Mouse (Mus musculus) heart, embryonic 11.5 days (tissue): ENCODE measurements around the gene F7. TPM values are rescaled to one million over a fixed set of nuclear protein-coding genes. Genes with fewer than 3 reads are reported as not detected.

Experiments
- ATAC-seq: fragments of 200-750 bp; cut with Nextera tagmentation; replicated peaks from 2 replicates; pipeline ENCODE4 v1.8.0; 2017; ENCODE audit warnings: moderate library complexity; ENCODE audit not compliant: insufficient number of reproducible peaks, low FRiP score, low TSS enrichment
- H3K27ac ChIP-seq: fragments of 300-500 bp; sonication (generic); 2 replicates; pipeline ENCODE4 v1.5.1; 2014; ENCODE audit warnings: mild to moderate bottlenecking, low read depth, low read length
- H3K27me3 ChIP-seq: fragments of 300-500 bp; sonication (generic); 2 replicates; pipeline ENCODE4 v1.6.1; 2014; ENCODE audit warnings: mild to moderate bottlenecking, low read length, mixed read lengths; ENCODE audit not compliant: control insufficient read depth, insufficient read depth
- H3K36me3 ChIP-seq: fragments of 300-500 bp; sonication (generic); 2 replicates; pipeline ENCODE4 v1.6.1; 2014; ENCODE audit warnings: mild to moderate bottlenecking, low read length, moderate library complexity, mixed read lengths; ENCODE audit not compliant: control insufficient read depth, insufficient read depth
- H3K4me1 ChIP-seq: fragments of 300-500 bp; sonication (generic); 2 replicates; pipeline ENCODE4 v1.6.1; 2014; ENCODE audit warnings: low read length; ENCODE audit not compliant: control insufficient read depth, insufficient read depth
- H3K4me2 ChIP-seq: fragments of 300-500 bp; sonication (generic); 2 replicates; pipeline ENCODE4 v1.6.1; 2014; ENCODE audit warnings: mild to moderate bottlenecking, moderate library complexity
- H3K4me3 ChIP-seq: fragments of 300-500 bp; sonication (generic); 2 replicates; pipeline ENCODE4 v1.5.1; 2014; ENCODE audit warnings: low read depth, low read length
- H3K9ac ChIP-seq: fragments of 300-500 bp; sonication (generic); 2 replicates; pipeline ENCODE4 v1.6.1; 2014; ENCODE audit warnings: mild to moderate bottlenecking, low read depth, low read length, moderate library complexity
- H3K9me3 ChIP-seq: fragments of 300-500 bp; sonication (generic); replicated peaks from 2 replicates; pipeline ENCODE4 v1.6.1; 2016; ENCODE audit warnings: low read length; ENCODE audit not compliant: control insufficient read depth
- WGBS: fragments of 180-500 bp; shearing (Covaris S2); extraction: QIAGEN DNeasy Blood & Tissue Kit; methylation state at CpG from one replicate; pipeline ENCODE4 v1.1.7; 2014; ENCODE audit not compliant: insufficient replicate concordance; 5-methylcytosine and 5-hydroxymethylcytosine counted together
- polyA plus RNA-seq: library from polyadenylated mRNA; unstranded; fragments of >200 nt; fragmentation: Nextera tagmentation; extraction: Ambion mirVana; gene quantifications from 2 replicates; pipeline ENCODE4 v1.2.1, GENCODE M21; 2014

Gene F7
- polyA plus RNA-seq, 1 experiment from 2014 or later: not detected

DNA sequence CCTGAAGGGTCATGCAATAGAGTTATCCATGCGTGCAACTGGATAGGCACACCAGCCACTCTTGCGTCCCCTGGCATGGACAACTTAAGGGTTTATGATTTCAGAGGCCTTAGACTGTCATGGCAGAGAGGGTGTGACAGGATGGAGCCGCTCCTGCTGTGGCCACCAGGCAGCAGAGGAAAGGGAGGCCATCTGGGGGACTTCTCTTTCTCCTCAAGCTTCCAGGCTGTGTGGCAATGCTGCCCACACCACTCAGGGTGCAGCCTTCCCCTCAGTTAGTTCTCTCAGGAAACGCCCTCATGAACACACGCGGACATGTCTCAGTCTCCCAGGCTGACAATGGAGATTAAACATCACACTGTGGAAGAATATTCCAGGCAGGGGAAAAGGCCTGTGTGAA is 13.2 kb downstream of the F7 start:
- ATAC-seq: no peak
- Histone ChIP-seq H3K4me2 (no peak overlapping the region), H3K9ac (no peak overlapping the region)

GRCm38 (mm10) chr8:13041459-13041858 is 15.6 kb downstream of the F7 start:
- 80% methylated on average over 4 of the region's 4 CpGs for WGBS
- no peak overlapping the region for H3K9ac ChIP-seq
- H3K27ac ChIP-seq: no peak overlapping the region
- H3K27me3 ChIP-seq: no peaks in the 10 kb centered on the region
- no peak overlapping the region for H3K4me3 ChIP-seq
- no peak overlapping the region for H3K4me2 ChIP-seq
- H3K4me1 ChIP-seq: peaks cover 16% of the 10 kb centered on the region
- no peaks in the 10 kb centered on the region for H3K36me3 ChIP-seq
- ATAC-seq: no peak
- no peaks in the 10 kb centered on the region for H3K9me3 ChIP-seq

More for the DNA sequence above, 13.2 kb downstream of the F7 start:
- Histone ChIP-seq H3K4me1 (peaks cover 19% of the 10 kb centered on the region), H3K36me3 (no peaks in the 10 kb centered on the region), H3K9me3 (no peaks in the 10 kb centered on the region), H3K27ac (no peak overlapping the region), H3K27me3 (no peaks in the 10 kb centered on the region), H3K4me3 (no peak overlapping the region)
- WGBS: 80% methylated on average over 6 of the region's 6 CpGs

GRCm38 (mm10) chr8:13047652-13048051 is 21.8 kb downstream of the F7 start:
- no peaks in the 10 kb centered on the region for H3K27me3 ChIP-seq
- H3K4me1 ChIP-seq: no peaks in the 10 kb centered on the region
- no peaks in the 10 kb centered on the region for H3K36me3 ChIP-seq
- no peak overlapping the region for H3K4me3 ChIP-seq
- 59% methylated on average over 5 of the region's 5 CpGs for WGBS
- H3K4me2 ChIP-seq: no peak overlapping the region
- no peaks in the 10 kb centered on the region for H3K9me3 ChIP-seq
- ATAC-seq: no peak
- no peak overlapping the region for H3K27ac ChIP-seq
- H3K9ac ChIP-seq: no peak overlapping the region

GRCm38 (mm10) chr8:13050550-13050949 is 24.7 kb downstream of the F7 start:
- Histone ChIP-seq H3K4me3 (no peak overlapping the region), H3K27ac (no peak overlapping the region), H3K9me3 (no peaks in the 10 kb centered on the region), H3K9ac (no peak overlapping the region), H3K4me2 (no peak overlapping the region), H3K27me3 (no peaks in the 10 kb centered on the region), H3K36me3 (no peaks in the 10 kb centered on the region), H3K4me1 (no peaks in the 10 kb centered on the region)
- 77% methylated on average over 10 of the region's 10 CpGs for WGBS
- ATAC-seq: no peak

DNA sequence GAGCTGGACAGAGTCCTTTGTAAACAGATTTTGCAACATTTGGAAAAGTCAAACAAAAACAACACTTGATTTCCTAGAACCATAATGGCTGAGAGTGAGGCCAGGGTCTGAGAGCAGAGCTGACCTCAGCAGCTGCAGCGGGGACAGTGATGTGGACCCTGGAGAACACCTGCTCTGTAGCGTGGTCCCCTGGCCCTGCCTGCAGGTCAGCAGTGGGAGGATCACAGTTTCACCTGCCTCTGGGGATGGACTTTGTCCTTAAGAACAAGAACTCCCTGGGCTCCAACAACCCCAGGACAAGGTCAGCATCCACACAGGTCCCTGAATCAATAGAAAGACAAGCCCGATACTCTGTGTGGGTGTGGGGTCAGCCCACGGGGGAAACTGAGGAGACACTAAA is 31.5 kb downstream of the F7 start:
- no peak overlapping the region for H3K4me3 ChIP-seq
- no peaks in the 10 kb centered on the region for H3K9me3 ChIP-seq
- no peak for ATAC-seq
- no peak overlapping the region for H3K9ac ChIP-seq
- 71% methylated on average over 4 of the region's 4 CpGs for WGBS
- H3K27ac ChIP-seq: no peak overlapping the region
- peaks cover 2% of the 10 kb centered on the region; the same call in 1 of the 2 replicates for H3K27me3 ChIP-seq
- no peaks in the 10 kb centered on the region for H3K36me3 ChIP-seq
- H3K4me1 ChIP-seq: no peaks in the 10 kb centered on the region
- H3K4me2 ChIP-seq: no peak overlapping the region

DNA sequence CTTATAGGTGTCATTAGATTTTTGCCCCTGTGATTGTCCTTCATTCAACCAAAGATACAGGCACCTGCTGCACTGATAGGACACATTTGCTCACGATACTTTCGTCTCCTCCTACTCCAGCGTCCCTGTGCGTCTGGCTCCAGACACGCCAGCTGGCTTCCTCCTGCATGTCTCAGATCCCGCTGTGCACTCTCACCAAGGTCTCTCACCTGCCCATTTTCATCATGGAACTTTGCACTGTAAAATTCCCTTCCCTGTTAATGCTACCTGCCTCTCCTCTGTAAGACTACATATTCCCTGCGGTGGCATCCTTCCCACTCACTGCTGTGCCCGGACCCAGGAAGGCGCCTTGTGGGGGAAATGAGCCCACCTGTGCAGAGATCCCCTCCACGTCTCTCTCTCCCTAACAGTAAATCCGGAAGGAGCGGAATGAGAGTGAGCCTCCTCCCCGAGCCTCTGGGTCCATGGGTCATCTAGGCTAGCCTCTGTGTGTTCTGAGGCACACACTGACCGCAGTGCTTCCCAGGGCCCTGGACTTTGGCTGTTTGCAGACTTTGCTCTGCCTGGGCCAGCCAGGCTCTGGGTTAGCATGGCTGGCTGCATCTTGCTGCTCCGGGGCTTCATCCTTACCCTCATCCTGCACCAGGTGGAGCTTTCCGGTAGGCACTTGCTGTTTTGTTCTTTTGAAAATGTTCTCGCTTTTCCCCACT is 34.8 kb downstream of the F7 start, which contains the start of gene Proz:
Proz (plus strand) TSS at position 474 of the 710 bp plus-strand sequence.
- no peak within 1 kb of the TSS for H3K4me2 ChIP-seq
- no peak for ATAC-seq
- no peaks in the 10 kb centered on the region for H3K4me1 ChIP-seq
- no peak within 1 kb of the TSS for H3K4me3 ChIP-seq
- no peaks in the 10 kb centered on the region for H3K9me3 ChIP-seq
- H3K9ac ChIP-seq: no peak within 1 kb of the TSS
- WGBS: 72% methylated on average over 17 of the region's 17 CpGs
- H3K27ac ChIP-seq: no peak within 1 kb of the TSS
- H3K36me3 ChIP-seq: no peaks in the 10 kb centered on the region
- peaks cover 5% of the 10 kb centered on the region; the same call in 1 of the 2 replicates for H3K27me3 ChIP-seq

- H3K9ac ChIP-seq: no peak overlapping the region
- H3K36me3 ChIP-seq: no peaks in the 10 kb centered on the region
- peaks cover 5% of the 10 kb centered on the region; the same call in 1 of the 2 replicates for H3K27me3 ChIP-seq
- no peak overlapping the region for H3K4me3 ChIP-seq
- H3K4me2 ChIP-seq: no peak overlapping the region
- ATAC-seq: no peak
- no peaks in the 10 kb centered on the region for H3K4me1 ChIP-seq
- H3K27ac ChIP-seq: no peak overlapping the region
- no peaks in the 10 kb centered on the region for H3K9me3 ChIP-seq
- WGBS: 65% methylated on average over 16 of the region's 16 CpGs
Measured at GRCm38 (mm10) chr8:13063112-13063511, 37.3 kb downstream of the F7 start.

- Histone ChIP-seq H3K4me3 (no peak overlapping the region), H3K4me2 (no peak overlapping the region), H3K36me3 (peaks cover 19% of the 10 kb centered on the region), H3K27me3 (no peaks in the 10 kb centered on the region), H3K4me1 (no peaks in the 10 kb centered on the region), H3K9me3 (no peaks in the 10 kb centered on the region), H3K27ac (no peak overlapping the region), H3K9ac (no peak overlapping the region)
- WGBS: 94% methylated on average over 11 of the region's 11 CpGs
- ATAC-seq: no peak
Measured at GRCm38 (mm10) chr8:13073255-13073654, 47.4 kb downstream of the F7 start.

DNA sequence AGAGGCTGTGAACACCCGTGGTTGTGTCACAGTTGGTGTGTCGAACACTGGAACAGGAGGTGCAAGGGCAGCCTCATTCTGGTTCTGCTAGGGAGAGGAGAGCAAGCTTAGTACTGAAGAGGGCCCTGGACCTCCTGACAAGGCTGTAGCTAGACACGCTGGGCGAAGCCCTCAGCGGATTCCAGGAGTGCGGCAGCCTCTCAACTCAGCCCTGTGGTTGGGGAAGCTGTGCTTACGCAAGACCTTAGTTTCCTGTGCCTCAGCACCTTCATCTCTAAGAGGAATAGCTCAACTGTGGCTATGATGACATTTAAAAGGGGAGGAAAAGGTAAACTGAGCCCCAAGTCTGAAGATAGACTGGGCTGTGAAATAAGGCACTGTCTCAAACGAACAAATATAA is 49.2 kb downstream of the F7 start:
- Histone ChIP-seq H3K4me2 (no peak overlapping the region), H3K36me3 (peaks cover 31% of the 10 kb centered on the region), H3K9me3 (no peaks in the 10 kb centered on the region), H3K9ac (no peak overlapping the region), H3K4me3 (no peak overlapping the region), H3K27ac (no peak overlapping the region), H3K4me1 (no peaks in the 10 kb centered on the region), H3K27me3 (no peaks in the 10 kb centered on the region)
- WGBS: 89% methylated on average over 8 of the region's 8 CpGs
- ATAC-seq: no peak
